Mouse (Mus musculus): Measurements from ENCODE around the gene Ranbp17. TPM values are rescaled to one million over a fixed set of nuclear protein-coding genes. Genes with fewer than 3 reads are reported as not detected.

Gene Ranbp17
- polyA plus RNA-seq (2017; shearing (Covaris generic)) = 0.10 TPM

GRCm38 (mm10) chr11:33513376-33513991 is at the start of gene Ranbp17:
Ranbp17 (minus strand) TSS chr11:33513746.

GRCm38 (mm10) chr11:33276637-33277036 is 236.9 kb downstream of the Ranbp17 start, which contains the start of gene Gm12117:
Gm12117 (minus strand) TSS chr11:33276737.

GRCm38 (mm10) chr11:33203383-33204328 is 309.9 kb downstream of the Ranbp17 start, which contains the start of gene Tlx3:
Tlx3 (minus strand) TSS chr11:33203589.

GRCm38 (mm10) chr11:33162998-33163506 is 350.5 kb downstream of the Ranbp17 start, which contains the start of gene Npm1:
Npm1 (minus strand) TSS chr11:33163206.

Other genes starting within 250 kb of the Ranbp17 start
- not detected for gene Gm12117, start 237.0 kb downstream of the Ranbp17 start, polyA plus RNA-seq (2017; shearing (Covaris generic))
- not detected for gene Gabrp, start 65.2 kb upstream of the Ranbp17 start, polyA plus RNA-seq (2017; shearing (Covaris generic))
- not detected for gene D130052B06Rik, start 85.6 kb upstream of the Ranbp17 start, polyA plus RNA-seq (2017; shearing (Covaris generic))